Mouse (Mus musculus): Measurements from ENCODE around the gene Rnf220.

DNA sequence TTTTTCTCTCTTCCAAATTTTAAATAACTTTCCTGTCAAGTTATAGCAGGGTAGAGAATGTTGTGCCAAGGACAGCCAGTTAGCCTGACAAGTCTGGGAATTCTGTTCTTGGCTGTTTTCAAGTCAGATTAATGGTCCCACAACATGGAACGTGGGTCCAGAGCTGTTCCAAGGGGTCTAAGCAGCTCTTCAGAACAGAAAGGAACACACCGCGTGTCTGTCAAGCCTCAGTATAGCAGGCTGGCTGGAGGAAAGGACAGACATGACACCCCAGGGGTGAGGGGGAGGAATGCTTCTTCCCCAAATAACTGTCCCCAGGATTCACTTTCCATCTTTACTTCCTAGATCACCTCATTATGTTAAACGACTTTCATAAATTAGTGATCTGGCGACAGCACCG is 5.0 kb downstream of the Rnf220 start:
- TF ChIP-seq NELFE (IDR thresholded peaks at IDR 0.05; ENCODE audit: low read depth, low read length) (no peak), CTCF (conservative IDR thresholded peaks at IDR 0.05 in 1 of 2, IDR thresholded peaks at IDR 0.05 in 1 of 2; ENCODE audit: low read depth in 2 of 2, low read length in 2 of 2) (no peak), SMC3 (IDR thresholded peaks at IDR 0.05; ENCODE audit: low read depth, low read length) (no peak)

Measured in CH12.LX (cell line).